Mouse (Mus musculus) E14TG2a.4 (cell line): ENCODE results near the gene Olfr721-ps1.
A peak's percentile ranks its signal among the peaks of the same experiment; 100 is the strongest.

Experiments used
- H3K27me3 ChIP-seq: 2 replicates; pipeline ENCODE4 v1.6.1; 2014; ENCODE audit warnings: low read length, control low read depth; ENCODE audit not compliant: insufficient read depth
- H3K36me3 ChIP-seq: 2 replicates; pipeline ENCODE4 v1.6.1; 2014; ENCODE audit warnings: low read length, control low read depth; ENCODE audit not compliant: insufficient read depth
- H3K4me1 ChIP-seq: replicated peaks from 2 replicates; pipeline ENCODE4 v1.6.1; 2014; ENCODE audit warnings: low read depth, low read length, control low read depth
- H3K4me3 ChIP-seq: replicated peaks from 2 replicates; pipeline ENCODE4 v1.5.1; 2014; ENCODE audit warnings: mild to moderate bottlenecking, low read length
- H3K9me3 ChIP-seq: 2 replicates; pipeline ENCODE4 v1.6.1; 2014; ENCODE audit warnings: low read length, control low read depth
- CTCF ChIP-seq: conservative IDR thresholded peaks from 2 replicates; pipeline ENCODE4 v1.5.1; 2014; ENCODE audit warnings: low read length
- NANOG ChIP-seq: IDR thresholded peaks from 2 replicates; pipeline ENCODE4 v1.6.1; 2014; ENCODE audit warnings: borderline replicate concordance, low read length, mixed read lengths
- POU5F1 ChIP-seq: IDR thresholded peaks from 2 replicates; pipeline ENCODE4 v1.6.1; 2014; ENCODE audit warnings: low read length, borderline replicate concordance

Olfr721-ps1 gene

GRCm38 (mm10) chr14:14400998-14401397 lies at the start of gene Olfr721-ps1:
Gene Olfr721-ps1, plus strand, starts transcription at chr14:14401298.
- H3K27me3 ChIP-seq: no peaks in the 10 kb centered on the region

GRCm38 (mm10) chr14:14351721-14352590 lies 49.1 kb upstream of the Olfr721-ps1 start:
- peaks cover 92% of the 10 kb centered on the region for H3K9me3 ChIP-seq
- H3K27me3 ChIP-seq: no peaks in the 10 kb centered on the region
- H3K4me1 ChIP-seq: no peaks in the 10 kb centered on the region
- no peak overlapping the region for H3K4me3 ChIP-seq
- TF ChIP-seq POU5F1: peak; percentile 74; the same call in 1 of the 2 replicates
- no peak for TF ChIP-seq CTCF
- TF ChIP-seq NANOG: no peak
- H3K36me3 ChIP-seq: peaks cover 17% of the 10 kb centered on the region

More at GRCm38 (mm10) chr14:14400998-14401397, at the start of gene Olfr721-ps1:
- H3K4me3 ChIP-seq: no peak within 1 kb of the TSS
- no peak for TF ChIP-seq CTCF
- TF ChIP-seq NANOG: no peak
- no peak for TF ChIP-seq POU5F1
- H3K9me3 ChIP-seq: no peaks in the 10 kb centered on the region
- no peaks in the 10 kb centered on the region for H3K4me1 ChIP-seq
- no peaks in the 10 kb centered on the region for H3K36me3 ChIP-seq

- Histone ChIP-seq H3K9me3 (peaks cover 86% of the 10 kb centered on the region), H3K36me3 (peaks cover 17% of the 10 kb centered on the region), H3K4me1 (no peaks in the 10 kb centered on the region), H3K4me3 (no peak overlapping the region), H3K27me3 (no peaks in the 10 kb centered on the region)
- TF ChIP-seq POU5F1: peak; percentile 85
- no peak for TF ChIP-seq CTCF
These were observed 48.5 kb upstream of the Olfr721-ps1 start for GRCm38 (mm10) chr14:14352606-14353005.

- H3K4me3 ChIP-seq: no peak overlapping the region
- TF ChIP-seq CTCF (no peak), POU5F1 (no peak; the same call in 1 of the 2 replicates), NANOG (no peak)
- H3K4me1 ChIP-seq: no peaks in the 10 kb centered on the region
- no peaks in the 10 kb centered on the region for H3K27me3 ChIP-seq
- peaks cover 17% of the 10 kb centered on the region for H3K36me3 ChIP-seq
- H3K9me3 ChIP-seq: peaks cover 80% of the 10 kb centered on the region
These were observed 47.9 kb upstream of the Olfr721-ps1 start for GRCm38 (mm10) chr14:14353081-14353732.

GRCm38 (mm10) chr14:14353740-14354510 lies 47.2 kb upstream of the Olfr721-ps1 start:
- TF ChIP-seq CTCF (no peak), NANOG (no peak), POU5F1 (peak; percentile 84)
- H3K4me3 ChIP-seq: no peak overlapping the region
- H3K4me1 ChIP-seq: no peaks in the 10 kb centered on the region
- H3K36me3 ChIP-seq: peaks cover 17% of the 10 kb centered on the region
- H3K27me3 ChIP-seq: no peaks in the 10 kb centered on the region
- H3K9me3 ChIP-seq: peaks cover 75% of the 10 kb centered on the region

- H3K27me3 ChIP-seq: no peaks in the 10 kb centered on the region
- TF ChIP-seq POU5F1 (peak; percentile 58), CTCF (no peak)
- H3K9me3 ChIP-seq: peaks cover 67% of the 10 kb centered on the region
- H3K4me1 ChIP-seq: no peaks in the 10 kb centered on the region
- H3K4me3 ChIP-seq: no peak overlapping the region
- H3K36me3 ChIP-seq: peaks cover 13% of the 10 kb centered on the region
These were observed 46.4 kb upstream of the Olfr721-ps1 start for GRCm38 (mm10) chr14:14354511-14355359.

- Histone ChIP-seq H3K36me3 (peaks cover 8% of the 10 kb centered on the region), H3K27me3 (no peaks in the 10 kb centered on the region), H3K4me1 (no peaks in the 10 kb centered on the region), H3K4me3 (no peak overlapping the region), H3K9me3 (peaks cover 61% of the 10 kb centered on the region)
- TF ChIP-seq POU5F1 (no peak), CTCF (no peak), NANOG (no peak)
These were observed 45.8 kb upstream of the Olfr721-ps1 start for GRCm38 (mm10) chr14:14355360-14355646.
